Mouse (Mus musculus) liver, embryonic 14.5 days (tissue): ENCODE data around the gene Tbx5. TPM values are rescaled to one million over a fixed set of nuclear protein-coding genes. Genes with fewer than 3 reads are reported as not detected.
"Not testable (repeated sequence)": the region's sequence is repeated elsewhere in the genome, so short reads cannot be mapped to it uniquely, and the experiment has no call there.

Experiments used
- ATAC-seq: fragments of 200-750 bp; cut with Nextera tagmentation; 2 replicates; pipeline ENCODE4 v1.8.0; 2017; ENCODE audit warnings: moderate number of reproducible peaks, mild to moderate bottlenecking, moderate library complexity; ENCODE audit not compliant: insufficient read depth
- DNase-seq, 3 experiments: peaks; one replicate each; pipeline ENCODE4 v3.0.0-alpha.2; 2012 to 2013; ENCODE audit warnings: low read depth in 3 of 3, low spot score in 3 of 3
- H3K27ac ChIP-seq: fragments of 300-500 bp; sonication (generic); 2 replicates; pipeline ENCODE4 v1.5.1; 2014; ENCODE audit warnings: moderate library complexity, mild to moderate bottlenecking, control low read depth, inconsistent platforms
- H3K27me3 ChIP-seq: fragments of 300-500 bp; sonication (generic); 2 replicates; pipeline ENCODE4 v1.6.1; 2014; ENCODE audit warnings: mild to moderate bottlenecking, low read length, moderate library complexity; ENCODE audit not compliant: control insufficient read depth, insufficient read depth
- H3K36me3 ChIP-seq: fragments of 300-500 bp; sonication (generic); replicated peaks from 2 replicates; pipeline ENCODE4 v1.6.1; 2014; ENCODE audit warnings: low read depth; ENCODE audit not compliant: control insufficient read depth, insufficient read depth
- H3K4me1 ChIP-seq, 2 experiments: fragments of 200-500 bp in 1 of 2; fragments of 300-500 bp in 1 of 2; sonication (generic) in 1 of 2; replicated peaks; 2 replicates each; pipeline ENCODE4 v1.6.1; 2012 to 2014; ENCODE audit warnings: antibody characterized with exemption in 1 of 2, inconsistent platforms in 1 of 2, low read length in 1 of 2; ENCODE audit not compliant: control insufficient read depth in 2 of 2, insufficient read depth in 2 of 2
- H3K4me2 ChIP-seq: fragments of 300-500 bp; sonication (generic); 2 replicates; pipeline ENCODE4 v1.6.1; 2014; ENCODE audit warnings: low read depth, mild to moderate bottlenecking, control low read depth, moderate library complexity
- H3K4me3 ChIP-seq, 2 experiments: fragments of 200-500 bp in 1 of 2; fragments of 300-500 bp in 1 of 2; sonication (generic) in 1 of 2; 2 replicates each; pipeline ENCODE4 v1.5.1; 2012 to 2014; ENCODE audit warnings: low read depth in 2 of 2, low read length in 2 of 2, mild to moderate bottlenecking in 2 of 2, control low read depth in 1 of 2, inconsistent platforms in 1 of 2, moderate library complexity in 1 of 2; ENCODE audit not compliant: insufficient read depth in 1 of 2
- H3K9ac ChIP-seq: fragments of 300-500 bp; sonication (generic); replicated peaks from 2 replicates; pipeline ENCODE4 v1.6.1; 2014; ENCODE audit warnings: mild to moderate bottlenecking, control low read depth, moderate library complexity
- H3K9me3 ChIP-seq: fragments of 300-500 bp; sonication (generic); 2 replicates; pipeline ENCODE4 v1.6.1; 2016; ENCODE audit warnings: low read length, mixed read lengths; ENCODE audit not compliant: control insufficient read depth
- CTCF ChIP-seq: IDR thresholded peaks from 2 replicates; pipeline ENCODE4 v1.5.1; 2016; ENCODE audit warnings: antibody characterized with exemption, low read depth, control low read depth
- EP300 ChIP-seq: IDR thresholded peaks from 2 replicates; pipeline ENCODE4 v1.6.1; 2016; ENCODE audit warnings: antibody characterized with exemption, low read depth
- WGBS: fragments of 180-500 bp; shearing (Covaris S2); extraction: QIAGEN DNeasy Blood & Tissue Kit; methylation state at CpG from one replicate; pipeline ENCODE4 v1.1.7; 2014; ENCODE audit not compliant: insufficient replicate concordance; 5-methylcytosine and 5-hydroxymethylcytosine counted together
- polyA plus RNA-seq, 2 experiments: library from polyadenylated mRNA; depleted of rRNA in 1 of 2; stranded (reverse) in 1 of 2; unstranded in 1 of 2; fragments of >200 nt; fragmentation: Nextera tagmentation in 1 of 2; extraction: Ambion mirVana in 1 of 2; gene quantifications; 2 replicates each; pipeline versions ENCODE4 v1.2.1 to v1.2.3; 2012 to 2014

Tbx5 gene
- polyA plus RNA-seq, 2 experiments = 0.01 to 0.03 TPM

- Histone ChIP-seq H3K4me3 (no peak overlapping the region), H3K4me1 (no peaks in the 10 kb centered on the region), H3K4me2 (no peak overlapping the region), H3K9ac (no peak overlapping the region), H3K9me3 (no peaks in the 10 kb centered on the region), H3K36me3 (no peaks in the 10 kb centered on the region), H3K27ac (no peak overlapping the region), H3K27me3 (no peaks in the 10 kb centered on the region)
- WGBS = 12% methylated on average over 3 of the region's 3 CpGs
- TF ChIP-seq CTCF (no peak), EP300 (no peak)
- DNase-seq (no peak), ATAC-seq (no peak)
Measured at GRCm38 (mm10) chr5:119896605-119897004, 64.1 kb downstream of the Tbx5 start.

- Histone ChIP-seq H3K9me3 (no peaks in the 10 kb centered on the region), H3K9ac (no peak overlapping the region), H3K4me2 (no peak overlapping the region), H3K27ac (no peak overlapping the region), H3K36me3 (no peaks in the 10 kb centered on the region), H3K4me3 (no peak overlapping the region), H3K27me3 (no peaks in the 10 kb centered on the region), H3K4me1 (no peaks in the 10 kb centered on the region)
- TF ChIP-seq CTCF = no peak
- DNase-seq = no peak
- WGBS = 61% methylated on average over 12 of the region's 12 CpGs
- ATAC-seq = no peak
Measured at GRCm38 (mm10) chr5:119916551-119917171, 84.2 kb downstream of the Tbx5 start.

GRCm38 (mm10) chr5:119918381-119918780 is 85.9 kb downstream of the Tbx5 start:
- not testable (repeated sequence) for H3K4me3 ChIP-seq, ATAC-seq, H3K9ac ChIP-seq, DNase-seq, H3K9me3 ChIP-seq, H3K4me1 ChIP-seq, H3K36me3 ChIP-seq, H3K4me2 ChIP-seq, H3K27ac ChIP-seq, H3K27me3 ChIP-seq
- 67% methylated on average over 1 of the region's 1 CpGs for WGBS

- H3K36me3 ChIP-seq = no peaks in the 10 kb centered on the region
- no peak for TF ChIP-seq CTCF
- TF ChIP-seq EP300 = no peak
- no peak overlapping the region for H3K4me2 ChIP-seq
- 60% methylated on average over 10 of the region's 10 CpGs for WGBS
- ATAC-seq (no peak), DNase-seq (no peak)
- H3K4me1 ChIP-seq = no peaks in the 10 kb centered on the region
- H3K9ac ChIP-seq = no peak overlapping the region
- H3K4me3 ChIP-seq = no peak overlapping the region
- no peaks in the 10 kb centered on the region for H3K27me3 ChIP-seq
- H3K27ac ChIP-seq = no peak overlapping the region
- H3K9me3 ChIP-seq = no peaks in the 10 kb centered on the region
Measured at GRCm38 (mm10) chr5:119920941-119921340, 88.5 kb downstream of the Tbx5 start.

GRCm38 (mm10) chr5:119922229-119922628 is 89.8 kb downstream of the Tbx5 start:
- Histone ChIP-seq H3K4me2 (no peak overlapping the region), H3K36me3 (no peaks in the 10 kb centered on the region), H3K27me3 (no peaks in the 10 kb centered on the region), H3K9me3 (no peaks in the 10 kb centered on the region), H3K9ac (no peak overlapping the region), H3K4me1 (no peaks in the 10 kb centered on the region), H3K4me3 (no peak overlapping the region), H3K27ac (no peak overlapping the region)
- DNase-seq (no peak), ATAC-seq (no peak)
- TF ChIP-seq CTCF (no peak), EP300 (no peak)
- 41% methylated on average over 11 of the region's 11 CpGs for WGBS

Other genes starting within 250 kb of the Tbx5 start
- 1.4 and 1.7 TPM in 2 replicates for gene Tbx3, start 162.0 kb upstream of the Tbx5 start, polyA plus RNA-seq (2012; rRNA removed)
- gene Tbx3, start 162.0 kb upstream of the Tbx5 start, polyA plus RNA-seq (2014; fragmentation: Nextera tagmentation; extraction: Ambion mirVana) = 2.0 and 2.4 TPM in 2 replicates